9 mouse cellular contexts compared by ENCODE assay signal in the genomic region with DNA sequence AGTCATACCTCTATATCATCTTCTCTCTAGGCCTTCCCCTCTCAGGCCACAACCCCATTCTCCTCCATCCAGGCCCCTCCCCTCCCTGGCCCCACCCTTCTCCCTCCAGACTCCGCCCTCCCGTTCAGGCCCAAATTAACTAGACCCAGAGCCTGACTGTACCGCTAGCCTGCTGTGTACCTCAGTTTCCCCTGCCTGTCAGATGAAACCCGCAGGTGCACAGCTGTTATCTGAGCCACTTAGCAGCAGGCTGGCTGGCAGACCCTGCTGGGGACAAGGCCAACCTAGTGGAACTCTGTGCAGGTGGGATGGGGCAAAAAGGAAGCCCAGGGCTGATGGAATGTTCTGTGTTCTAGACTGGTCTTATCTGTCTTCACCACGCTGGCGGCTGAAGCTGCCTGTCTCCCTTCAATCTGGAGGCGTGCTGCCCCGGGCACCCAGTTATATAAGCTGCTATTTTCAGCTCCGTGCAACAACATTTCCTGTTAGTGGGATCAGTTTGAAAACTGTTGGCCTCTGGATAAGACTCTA. TPM values are rescaled to one million over a fixed set of nuclear protein-coding genes. Genes with fewer than 3 reads are reported as not detected.
DNase-seq lines count a peak whose midpoint lies in the region; ATAC-seq and TF ChIP-seq lines count a peak whose summit lies in the region.
"Had no signal": no experiment of that assay in that cellular context is flagged by ENCODE, and none has a peak within 500 bp of the region (broad histone marks: within the 10 kb centered on the region; RNA-seq: fewer than 3 reads in every experiment).

No protein-coding gene starts in this region.

- H3K4me2 ChIP-seq in forebrain, embryonic 14.5 days (ENCODE audit: low read length), result no peak overlapping the region

- H3K9me3 ChIP-seq in forebrain, embryonic 10.5 days, result no peaks in the 10 kb centered on the region
- no peaks in the 10 kb centered on the region for H3K9me3 ChIP-seq in forebrain, embryonic 14.5 days (replicated peaks; ENCODE audit: control insufficient read depth, low read length)
- H3K9me3 ChIP-seq: midbrain, embryonic 12.5 days had no signal

- peak; percentile 40; the same call in 1 of the 2 replicates for TF ChIP-seq POLR2A in lung, adult 2 months (IDR thresholded peaks at IDR 0.05; ENCODE audit: borderline replicate concordance, extremely low read depth, low read depth, low read length)

- peaks cover 79% of the 10 kb centered on the region for H3K4me1 ChIP-seq in forebrain, embryonic 10.5 days
- H3K4me1 ChIP-seq in forebrain, embryonic 14.5 days (ENCODE audit: control insufficient read depth, insufficient read depth, low read length), result peaks cover 3% of the 10 kb centered on the region; the same call in 1 of the 2 replicates
- peaks cover 38% of the 10 kb centered on the region for H3K4me1 ChIP-seq in lung, adult 2 months (ENCODE audit: control insufficient read depth, insufficient read depth, low read length)

- 41% methylated on average over 9 of the region's 9 CpGs for WGBS in forebrain, embryonic 10.5 days
- WGBS in forebrain, embryonic 14.5 days, result 47% methylated on average over 9 of the region's 9 CpGs
- 16% methylated on average over 9 of the region's 9 CpGs for WGBS in lung, adult 2 months

- no peak for TF ChIP-seq CTCF in lung, adult 2 months (IDR thresholded peaks at IDR 0.05; ENCODE audit: insufficient read depth, low read length)

- H3K9ac ChIP-seq in forebrain, embryonic 14.5 days (ENCODE audit: low read length), result no peak overlapping the region

- no peak overlapping the region for H3K27ac ChIP-seq in forebrain, embryonic 10.5 days
- no peak overlapping the region for H3K27ac ChIP-seq in forebrain, embryonic 14.5 days (ENCODE audit: low read depth, low read length)
- H3K27ac ChIP-seq: midbrain, embryonic 12.5 days had no signal

- H3K27me3 ChIP-seq in forebrain, embryonic 10.5 days (ENCODE audit: poor library complexity, severe bottlenecking), result peaks cover 99% of the 10 kb centered on the region
- H3K27me3 ChIP-seq in forebrain, embryonic 14.5 days (replicated peaks; ENCODE audit: control insufficient read depth, insufficient read depth, low read length), result peaks cover 84% of the 10 kb centered on the region

- peak overlapping the region; percentile 2; the same call in 1 of the 2 replicates for H3K4me3 ChIP-seq in forebrain, embryonic 10.5 days
- H3K4me3 ChIP-seq in forebrain, embryonic 14.5 days (ENCODE audit: low read depth, low read length), result no peak overlapping the region
- peak overlapping the region; percentile 25 for H3K4me3 ChIP-seq in lung, adult 2 months (replicated peaks; ENCODE audit: extremely low read depth, low read depth, low read length)
- H3K4me3 ChIP-seq: midbrain, embryonic 12.5 days had no signal

- no peak for ATAC-seq in forebrain, embryonic 14.5 days

- no peak for DNase-seq in forebrain, embryonic 10.5 days (ENCODE audit: extremely low spot score, low spot score)
- DNase-seq in forebrain, embryonic 14.5 days (ENCODE audit: low spot score), result no peak
- DNase-seq in CD4-positive helper T cell, adult 2 months (ENCODE audit: low read depth, low spot score), result peak; percentile 26
- DNase-seq in heart, adult 8-10 months (ENCODE audit: low spot score), result peak; percentile 46
- DNase-seq in lung, adult 2 months, result no peak
- no peak for DNase-seq in urinary bladder, postnatal 10 days (ENCODE audit: low spot score)
- DNase-seq in adrenal gland, adult 18-20 months (ENCODE audit: low spot score in 2 of 2), result no peak
- DNase-seq in T-cell, adult 2 months (ENCODE audit: low spot score), result no peak

- H3K36me3 ChIP-seq in forebrain, embryonic 10.5 days (replicated peaks), result no peaks in the 10 kb centered on the region
- no peaks in the 10 kb centered on the region for H3K36me3 ChIP-seq in forebrain, embryonic 14.5 days (ENCODE audit: control insufficient read depth, insufficient read depth, low read length)
- H3K36me3 ChIP-seq: midbrain, embryonic 12.5 days had no signal

RNA-seq across cellular contexts. Expression of a gene that starts 4.0 kb away (rescaled TPM):
- 0.27 and 0.54 TPM in 2 replicates for polyA plus RNA-seq in forebrain, embryonic 10.5 days (2016; fragmentation: Nextera tagmentation; extraction: Ambion mirVana)
- polyA plus RNA-seq in forebrain, embryonic 14.5 days (2014; fragmentation: Nextera tagmentation; extraction: Ambion mirVana), result 0.48 and 0.52 TPM in 2 replicates
- total RNA-seq in heart, adult 8-10 months (2022), result 100 to 1,000 TPM in 2 of 4 experiments, 10 to 100 TPM in 2; 87.9 to 109 (median 99.6) TPM
- 87.6 and 89.2 TPM in 2 replicates for polyA plus RNA-seq in lung, adult 2 months (2012; rRNA removed)
- 10 to 100 TPM in 1 of 2 experiments, 1 to 10 TPM in 1; 5.1 to 11.5 TPM for total RNA-seq in adrenal gland, adult 18-20 months (2021)

RNA-seq across cellular contexts. Expression of a gene that starts 12.1 kb away (rescaled TPM):
- 0.43 and 0.71 TPM in 2 replicates for polyA plus RNA-seq in forebrain, embryonic 10.5 days (2016; fragmentation: Nextera tagmentation; extraction: Ambion mirVana)
- 1.2 and 1.9 TPM in 2 replicates for polyA plus RNA-seq in forebrain, embryonic 14.5 days (2014; fragmentation: Nextera tagmentation; extraction: Ambion mirVana)
- 1 to 10 TPM in 2 of 4 experiments, under 1 TPM in 2; 0.91 to 1.3 (median 1.1) TPM for total RNA-seq in heart, adult 8-10 months (2022)
- 5.5 and 6.0 TPM in 2 replicates for polyA plus RNA-seq in lung, adult 2 months (2012; rRNA removed)
- under 1 TPM; 0.19 to 0.27 TPM for total RNA-seq in adrenal gland, adult 18-20 months (2021)

RNA-seq across cellular contexts. Expression of a gene that starts 14.4 kb away (rescaled TPM):
- polyA plus RNA-seq in forebrain, embryonic 10.5 days (2016; fragmentation: Nextera tagmentation; extraction: Ambion mirVana), result 7.7 and 9.1 TPM in 2 replicates
- 2.3 and 2.7 TPM in 2 replicates for polyA plus RNA-seq in forebrain, embryonic 14.5 days (2014; fragmentation: Nextera tagmentation; extraction: Ambion mirVana)
- 1 to 10 TPM; 3.1 to 7.6 (median 5.0) TPM for total RNA-seq in heart, adult 8-10 months (2022)
- polyA plus RNA-seq in lung, adult 2 months (2012; rRNA removed), result 23.7 and 26.8 TPM in 2 replicates
- 10 to 100 TPM; 10.2 to 20.8 TPM for total RNA-seq in adrenal gland, adult 18-20 months (2021)

RNA-seq across cellular contexts. Expression of a gene that starts 14.9 kb away (rescaled TPM):
- 5.7 and 6.7 TPM in 2 replicates for polyA plus RNA-seq in forebrain, embryonic 10.5 days (2016; fragmentation: Nextera tagmentation; extraction: Ambion mirVana)
- 1.6 and 2.4 TPM in 2 replicates for polyA plus RNA-seq in forebrain, embryonic 14.5 days (2014; fragmentation: Nextera tagmentation; extraction: Ambion mirVana)
- 1 to 10 TPM; 1.7 to 3.1 (median 2.7) TPM for total RNA-seq in heart, adult 8-10 months (2022)
- polyA plus RNA-seq in lung, adult 2 months (2012; rRNA removed), result 9.8 and 10.4 TPM in 2 replicates
- 1 to 10 TPM; 1.6 to 3.1 TPM for total RNA-seq in adrenal gland, adult 18-20 months (2021)

RNA-seq across cellular contexts. Expression of a gene that starts 23.9 kb away (rescaled TPM):
- 56.4 and 60.2 TPM in 2 replicates for polyA plus RNA-seq in forebrain, embryonic 10.5 days (2016; fragmentation: Nextera tagmentation; extraction: Ambion mirVana)
- 39.2 and 40.8 TPM in 2 replicates for polyA plus RNA-seq in forebrain, embryonic 14.5 days (2014; fragmentation: Nextera tagmentation; extraction: Ambion mirVana)
- total RNA-seq in heart, adult 8-10 months (2022), result 10 to 100 TPM; 14.3 to 19.8 (median 16.3) TPM
- polyA plus RNA-seq in lung, adult 2 months (2012; rRNA removed), result 58.4 and 62.4 TPM in 2 replicates
- 10 to 100 TPM; 25.0 to 28.9 TPM for total RNA-seq in adrenal gland, adult 18-20 months (2021)

Comparison
In these comparisons a context has a peak if more than half of its experiments do, and no peak if none do; other contexts are left out.
1. DNase-seq: peak in CD4-positive helper T cell, adult 2 months (single experiment) and heart, adult 8-10 months (single experiment); none in forebrain, embryonic 10.5 days (single experiment), forebrain, embryonic 14.5 days (single experiment), lung, adult 2 months (single experiment), urinary bladder, postnatal 10 days (single experiment), adrenal gland, adult 18-20 months (0 of 2) and T-cell, adult 2 months (single experiment).
2. RNA of a gene that starts 4.0 kb away (polyA plus RNA-seq): 87.6 to 89.2 TPM in lung, adult 2 months; 0.48 to 0.52 TPM in forebrain, embryonic 14.5 days and 0.27 to 0.54 TPM in forebrain, embryonic 10.5 days; every median in the first group is over 10 times any median in the second.